Mouse (Mus musculus) heart, postnatal 25 days (tissue): ENCODE data around the gene Smok3b. TPM values are rescaled to one million over a fixed set of nuclear protein-coding genes. Genes with fewer than 3 reads are reported as not detected.
"Not testable (repeated sequence)": the region's sequence is repeated elsewhere in the genome, so short reads cannot be mapped to it uniquely, and the experiment has no call there.

Source experiments
- DNase-seq: peaks from one replicate; pipeline ENCODE4 v3.0.0; 2022; ENCODE audit warnings: low spot score
- intact Hi-C: fragments of 180-260 bp; cut with DNase I; formaldehyde crosslinking; loops from one replicate; pipeline ENCODE4 v1.15.1; 2025
- total RNA-seq, 2 experiments: library from RNA; stranded (reverse); gene quantifications; 2 replicates each; pipeline ENCODE4 v1.2.3; 2021

Gene Smok3b
- total RNA-seq: not detected

GRCm38 (mm10) chr5:138020961-138021479, at the start of gene Smok3b, which contains the start of gene Smok3a:
Smok3b (plus strand) TSS chr5:138021429.
Smok3a (plus strand) TSS chr5:138021261.
- DNase-seq, intact Hi-C loops: not testable (repeated sequence)

DNA sequence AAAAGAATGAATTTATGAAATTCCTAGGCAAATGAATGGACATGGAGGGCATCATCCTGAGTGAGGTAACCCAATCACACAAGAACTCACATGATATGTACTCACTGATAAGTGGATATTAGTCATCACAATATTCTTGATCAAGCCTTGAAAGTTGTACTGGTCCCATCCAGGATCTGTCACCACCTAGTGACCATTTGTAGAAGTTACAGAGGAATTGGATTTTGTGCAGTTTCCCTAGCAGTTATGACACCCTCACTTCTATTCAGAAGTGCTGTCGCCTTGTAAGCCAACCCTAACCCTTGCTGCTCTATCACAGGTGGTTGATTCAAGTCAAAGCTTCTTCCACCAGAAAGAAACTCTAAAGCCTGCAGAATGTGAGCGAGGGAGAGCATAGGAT, 48.1 kb upstream of the Smok3b start:
- no peak for DNase-seq
- intact Hi-C loops: loop anchor here (5.0 kb wide), 1 partner anchor 181 kb away; no protein-coding TSS in a partner anchor

- intact Hi-C loops: loop anchor here (5.0 kb wide), 1 partner anchor 181 kb away; no protein-coding TSS in a partner anchor
- DNase-seq: no peak
Observed at GRCm38 (mm10) chr5:137973738-137974137, 47.5 kb upstream of the Smok3b start.

- intact Hi-C loops: loop anchor here (5.0 kb wide), 1 partner anchor 182 kb away; no protein-coding TSS in a partner anchor
- DNase-seq: no peak
Observed at GRCm38 (mm10) chr5:137974724-137975123, 46.5 kb upstream of the Smok3b start.

GRCm38 (mm10) chr5:137975434-137975833, 45.8 kb upstream of the Smok3b start:
- DNase-seq: no peak
- intact Hi-C loops: no loop called here

- no peak for DNase-seq
- intact Hi-C loops: no loop called here
Observed at GRCm38 (mm10) chr5:137977291-137977690, 43.9 kb upstream of the Smok3b start.

- DNase-seq: no peak
- intact Hi-C loops: no loop called here
Observed at GRCm38 (mm10) chr5:137979081-137979480, 42.1 kb upstream of the Smok3b start.

DNA sequence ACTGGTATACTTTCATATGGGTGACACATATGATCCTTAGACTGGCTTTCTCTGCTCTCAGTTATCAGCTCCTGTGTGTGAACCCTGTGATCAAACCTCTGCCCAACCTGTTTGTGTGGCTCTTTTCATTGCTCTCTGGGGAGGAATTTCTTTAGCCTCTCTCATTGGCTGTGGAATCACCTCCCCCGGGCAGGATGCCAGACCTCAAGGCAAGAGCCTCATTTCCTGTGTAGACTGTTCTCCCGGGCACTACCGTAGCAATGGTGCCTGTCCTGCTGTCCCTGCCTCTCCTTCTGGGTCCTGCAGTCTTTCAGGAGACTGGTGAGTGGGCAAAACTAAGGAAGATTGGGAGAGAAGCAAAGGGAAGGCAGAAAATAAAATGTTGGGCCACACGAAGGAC, 39.9 kb upstream of the Smok3b start, which contains the start of gene Azgp1:
TSS of gene Azgp1 (plus strand) at position 221 of the 400 bp plus-strand sequence.
- intact Hi-C loops: no loop called here
- DNase-seq: no peak

DNA sequence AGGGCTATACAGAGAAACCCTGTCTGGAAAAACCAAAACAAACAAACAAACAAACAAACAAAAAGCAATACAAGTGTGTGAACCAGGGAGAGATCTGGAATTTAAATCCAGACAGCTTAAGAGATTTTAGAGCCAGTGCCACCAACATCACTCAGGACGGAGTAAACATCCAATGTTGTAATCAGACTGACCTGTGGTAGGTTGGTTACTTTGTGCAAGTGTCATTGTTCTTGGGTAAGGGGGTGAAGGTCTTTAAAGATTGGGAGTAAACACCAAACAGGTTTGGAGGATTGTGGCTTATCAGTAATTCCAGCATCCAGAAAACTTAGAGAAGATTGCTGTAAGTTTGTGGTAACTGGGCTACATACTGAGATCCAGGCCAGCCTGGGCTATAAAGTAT, 34.9 kb upstream of the Smok3b start:
- no peak for DNase-seq
- intact Hi-C loops: no loop called here

GRCm38 (mm10) chr5:138009437-138009836, 11.8 kb upstream of the Smok3b start:
- no peak for DNase-seq
- intact Hi-C loops: no loop called here

GRCm38 (mm10) chr5:138012382-138012781, 8.8 kb upstream of the Smok3b start:
- intact Hi-C loops: no loop called here
- no peak for DNase-seq

DNA sequence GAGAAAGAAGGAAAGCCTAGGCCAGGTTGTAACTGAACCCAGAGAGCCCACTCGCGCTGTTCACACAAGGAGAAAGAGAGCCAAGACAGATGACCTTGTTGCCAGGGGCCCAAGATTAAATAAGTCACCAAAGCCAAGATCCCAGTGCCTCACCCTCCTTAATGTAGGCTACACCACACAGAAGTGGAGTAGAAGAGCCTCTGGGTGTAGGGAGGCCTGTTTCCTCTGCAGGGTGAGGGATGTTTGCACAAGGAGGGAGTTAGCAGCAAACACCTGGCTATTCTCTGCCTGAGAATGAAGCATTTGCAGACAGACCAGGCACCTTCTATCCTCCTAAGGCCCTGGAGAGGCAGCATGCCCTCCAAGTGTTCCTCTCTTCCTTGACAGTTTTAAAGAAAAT, 4.7 kb upstream of the Smok3b start:
- intact Hi-C loops: no loop called here
- no peak for DNase-seq

DNA sequence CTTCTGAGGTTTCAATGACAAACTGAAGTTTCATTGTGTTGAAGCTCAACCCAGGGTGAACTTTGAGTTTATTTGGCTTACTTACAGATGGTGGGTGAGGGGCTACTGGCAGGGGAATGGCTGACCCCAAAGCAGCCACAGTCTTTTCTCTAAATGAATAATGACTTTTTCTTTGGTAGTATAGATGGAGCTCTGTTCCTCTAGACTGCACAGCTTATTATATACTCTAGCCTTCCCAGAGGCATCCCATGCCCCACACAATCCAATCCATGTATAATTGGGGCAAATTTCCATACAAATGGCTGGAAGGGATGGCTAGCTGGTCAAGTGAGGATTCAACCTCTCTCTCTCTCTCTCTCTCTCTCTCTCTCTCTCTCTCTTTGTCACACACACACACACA, 4.2 kb upstream of the Smok3b start:
- intact Hi-C loops: no loop called here

GRCm38 (mm10) chr5:138019577-138019976, 1.7 kb upstream of the Smok3b start:
- intact Hi-C loops, DNase-seq: not testable (repeated sequence)

More for the DNA sequence above, 4.2 kb upstream of the Smok3b start:
- no peak for DNase-seq

- DNase-seq, intact Hi-C loops: not testable (repeated sequence)
Observed at GRCm38 (mm10) chr5:138052894-138053293, 31.7 kb downstream of the Smok3b start, which contains the start of gene Smok3c. Smok3c (plus strand) TSS chr5:138053194.

DNA sequence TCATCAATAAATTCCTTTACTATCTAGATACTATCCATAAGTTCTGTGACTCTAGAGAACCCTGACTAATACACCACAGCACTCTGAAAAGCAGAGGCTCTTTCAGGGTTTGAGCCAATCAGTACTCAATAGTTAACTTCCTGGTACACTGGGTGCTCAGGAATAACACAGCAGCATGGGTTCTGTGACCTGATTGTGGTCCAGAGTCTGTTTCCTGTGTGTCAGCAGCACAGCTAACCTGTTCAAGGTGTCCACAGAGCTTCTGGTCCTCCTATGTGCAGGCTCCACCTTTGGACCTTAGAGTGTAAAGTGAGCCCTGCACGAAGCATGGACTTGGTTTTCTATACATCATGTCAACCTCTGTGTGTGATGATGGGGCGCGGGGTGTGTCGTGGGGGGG, 52.6 kb downstream of the Smok3b start:
- intact Hi-C loops: no loop called here
- no peak for DNase-seq

GRCm38 (mm10) chr5:138075684-138076083, 54.5 kb downstream of the Smok3b start:
- no peak for DNase-seq

DNA sequence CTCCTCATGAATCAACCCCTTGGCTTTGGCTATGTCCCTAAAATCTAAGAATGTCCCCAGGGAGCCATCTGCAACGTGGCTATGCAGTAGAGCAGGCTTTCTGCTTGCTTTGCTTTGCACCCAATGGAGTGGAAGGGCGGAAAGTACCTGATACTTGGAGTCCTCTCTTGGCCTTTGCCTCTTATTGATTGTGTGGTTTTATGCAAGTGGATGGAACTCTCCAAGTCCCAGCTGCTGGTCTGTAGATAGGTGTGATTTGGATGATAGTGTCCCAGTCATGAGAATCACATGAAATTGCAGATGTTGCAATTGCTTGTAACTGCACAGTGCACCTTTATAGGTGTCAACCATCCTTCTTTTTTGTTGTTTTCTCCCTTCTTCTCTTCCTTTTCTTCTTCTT, 54.9 kb downstream of the Smok3b start:
- intact Hi-C loops: no loop called here
- no peak for DNase-seq

More at GRCm38 (mm10) chr5:138075684-138076083, 54.5 kb downstream of the Smok3b start:
- intact Hi-C loops: no loop called here

DNA sequence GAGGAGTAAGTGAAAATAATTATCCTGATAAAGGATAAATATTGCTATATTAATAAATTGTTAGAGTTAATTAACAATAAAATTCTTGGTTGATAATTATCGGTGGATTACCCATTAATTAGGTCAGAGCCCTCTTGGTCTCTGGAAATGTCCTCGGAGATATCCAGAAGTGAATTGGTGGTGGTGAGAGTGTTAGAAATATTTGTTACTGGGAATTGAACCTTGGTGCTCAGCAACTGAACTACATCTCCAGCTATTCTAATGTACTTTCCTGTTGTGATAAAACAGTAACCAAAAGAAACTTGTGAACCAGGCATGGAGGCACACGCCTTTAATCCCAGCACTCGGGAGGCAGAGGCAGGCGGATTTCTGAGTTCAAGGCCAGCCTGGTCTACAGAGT, 59.2 kb downstream of the Smok3b start:
- DNase-seq: no peak
- intact Hi-C loops: no loop called here

DNA sequence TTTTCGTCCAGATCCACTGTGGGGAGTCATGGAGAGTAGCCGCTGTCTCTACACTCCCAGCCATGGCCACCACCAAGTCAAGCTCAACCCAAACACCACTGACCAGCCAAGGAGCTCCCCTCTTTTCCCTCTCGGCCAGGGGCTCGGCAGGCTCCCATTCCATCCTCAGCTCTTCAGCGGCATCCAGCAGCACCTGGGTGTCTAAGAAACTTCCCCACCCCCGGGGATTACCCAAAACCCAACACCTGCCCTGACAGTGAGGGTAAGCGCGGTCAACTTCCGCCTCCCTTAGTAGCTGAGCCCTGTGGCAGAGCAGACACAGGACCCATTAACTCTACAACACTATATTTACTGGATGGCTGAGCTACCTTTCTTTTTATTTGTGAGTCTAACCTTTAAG, 60.2 kb downstream of the Smok3b start:
- DNase-seq: no peak
- intact Hi-C loops: no loop called here

GRCm38 (mm10) chr5:138083318-138083900, 62.2 kb downstream of the Smok3b start:
- intact Hi-C loops: no loop called here
- no peak for DNase-seq

DNA sequence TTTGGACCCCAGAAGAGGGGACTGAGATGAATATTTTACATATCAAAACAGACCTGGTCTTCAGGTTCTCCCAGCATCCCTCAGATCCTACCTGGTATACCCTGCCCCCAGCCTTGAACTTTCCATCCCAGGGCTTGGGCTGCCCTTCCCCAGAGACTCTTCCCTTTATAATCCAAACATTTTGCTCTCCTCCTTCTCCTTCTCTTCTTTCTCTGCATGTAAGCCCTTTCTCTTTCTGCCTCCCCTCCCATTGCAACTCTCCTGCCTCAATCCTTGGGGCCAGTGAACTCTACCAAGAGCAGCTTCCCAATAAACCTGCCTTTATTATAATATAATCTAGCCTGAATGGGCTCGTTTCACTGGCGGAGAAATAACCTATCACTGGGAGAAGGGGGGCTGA, 62.7 kb downstream of the Smok3b start:
- DNase-seq: no peak
- intact Hi-C loops: no loop called here
